Mouse (Mus musculus) CH12F3 (cell line): ENCODE data around the gene Camk1.
"Not testable (repeated sequence)": the region's sequence is repeated elsewhere in the genome, so short reads cannot be mapped to it uniquely, and the experiment has no call there.

Experiments used
- in situ Hi-C: fragments of 300-500 bp; cut with MboI; formaldehyde crosslinking; loops from 2 replicates; pipeline ENCODE4 v1.14.3; 2020; ENCODE audit warnings: low sequenced_read_pairs

Gene Camk1

GRCm38 (mm10) chr6:113362241-113362640 lies 18.5 kb upstream of the Camk1 start:
- in situ Hi-C loops: no loop called here

DNA sequence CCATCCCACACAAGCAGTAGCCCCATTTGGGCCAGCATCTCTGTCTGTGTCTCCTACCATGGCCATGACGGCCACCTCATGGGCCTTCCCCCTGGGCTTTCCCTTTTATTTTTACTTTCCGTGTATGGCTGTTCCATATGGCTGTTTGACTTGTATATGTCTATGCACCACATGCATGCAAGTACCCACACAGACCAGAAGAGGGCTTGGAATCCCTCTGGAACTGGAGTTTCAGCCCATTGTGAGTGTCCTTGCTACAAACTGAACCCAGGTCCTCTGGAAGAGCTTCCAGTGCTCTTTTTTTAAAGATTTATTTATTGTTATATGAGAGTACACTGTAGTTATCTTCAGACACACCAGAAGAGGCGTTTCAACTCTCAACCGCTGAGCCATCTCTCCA lies 17.7 kb upstream of the Camk1 start:
- in situ Hi-C loops: no loop called here

- in situ Hi-C loops: no loop called here
Observed at GRCm38 (mm10) chr6:113353696-113354095, 9.9 kb upstream of the Camk1 start.

DNA sequence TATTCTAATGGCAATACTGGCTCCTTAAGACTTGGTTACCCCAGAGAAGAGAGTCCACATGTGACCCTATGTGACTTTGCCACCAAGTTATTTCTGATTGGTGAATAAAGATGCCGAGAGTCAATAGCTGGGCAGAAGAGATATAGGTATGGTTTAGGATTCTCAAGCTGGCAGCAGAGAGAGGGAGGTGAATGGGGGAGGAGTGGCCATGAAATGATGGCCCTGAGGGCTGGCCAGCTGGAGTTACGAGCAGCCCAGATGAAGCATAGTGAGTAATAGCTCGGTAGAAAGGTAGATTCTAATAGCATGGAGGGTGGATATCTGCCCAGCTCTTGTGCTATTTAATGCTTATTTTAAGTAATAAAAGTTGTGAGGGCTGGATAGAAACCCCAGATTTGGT lies 9.0 kb upstream of the Camk1 start:
- in situ Hi-C loops: no loop called here

DNA sequence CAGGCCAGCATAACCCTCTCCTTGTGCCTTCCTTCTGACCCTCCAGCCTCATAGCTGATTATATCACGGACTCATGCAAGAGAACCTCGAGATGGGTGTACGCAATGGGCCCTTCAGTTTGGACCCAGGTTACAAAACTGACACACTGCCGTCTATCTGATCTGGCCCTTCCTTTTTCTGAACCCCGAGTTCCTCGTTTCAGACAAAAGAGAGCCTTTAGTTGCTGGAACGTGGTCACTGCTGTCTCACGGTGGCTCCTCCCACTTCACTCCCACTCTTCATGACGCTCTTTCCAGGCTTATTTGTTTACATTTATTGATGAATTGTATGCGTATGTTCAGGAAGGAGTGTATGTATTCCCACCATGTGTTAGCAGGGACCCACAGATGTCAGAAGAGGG lies 7.9 kb upstream of the Camk1 start:
- in situ Hi-C loops: no loop called here

DNA sequence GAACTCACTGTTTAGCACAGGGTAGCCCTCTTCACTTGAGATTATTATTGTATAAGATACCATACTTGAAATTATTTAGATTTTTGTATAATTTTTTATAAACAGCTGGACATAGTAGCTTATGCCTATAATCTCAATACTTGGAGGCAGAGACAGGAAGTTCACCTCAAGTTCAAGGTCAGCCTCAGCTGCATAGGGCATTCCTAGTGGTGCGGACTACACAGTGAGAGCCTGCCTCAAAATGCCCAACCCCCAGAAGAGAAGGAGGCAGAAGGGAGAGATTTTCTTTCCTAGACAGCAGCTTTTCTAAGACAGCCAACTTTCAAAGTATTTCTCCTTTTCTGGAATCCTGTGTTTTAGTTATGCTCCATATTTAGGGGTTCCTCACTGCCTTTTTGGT lies 7.4 kb upstream of the Camk1 start:
- in situ Hi-C loops: no loop called here

DNA sequence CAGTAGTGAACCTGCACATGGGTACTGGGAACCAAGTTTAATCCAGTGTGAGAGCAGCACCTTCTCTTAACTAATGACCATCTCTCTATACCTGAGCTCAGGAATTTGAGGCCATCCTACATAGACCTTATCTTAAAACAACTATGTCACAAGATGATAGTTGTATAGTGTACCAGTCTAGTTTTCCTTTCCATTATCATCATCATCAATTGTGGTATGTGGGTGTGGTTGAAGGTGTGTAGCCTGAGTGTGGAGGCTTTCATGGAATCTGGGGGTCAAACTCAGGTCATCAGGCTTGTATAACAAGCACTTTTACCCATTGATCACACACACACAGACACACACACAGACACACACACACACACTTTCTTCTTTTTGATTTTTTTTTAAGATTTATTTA lies 6.8 kb upstream of the Camk1 start:
- in situ Hi-C loops: no loop called here

DNA sequence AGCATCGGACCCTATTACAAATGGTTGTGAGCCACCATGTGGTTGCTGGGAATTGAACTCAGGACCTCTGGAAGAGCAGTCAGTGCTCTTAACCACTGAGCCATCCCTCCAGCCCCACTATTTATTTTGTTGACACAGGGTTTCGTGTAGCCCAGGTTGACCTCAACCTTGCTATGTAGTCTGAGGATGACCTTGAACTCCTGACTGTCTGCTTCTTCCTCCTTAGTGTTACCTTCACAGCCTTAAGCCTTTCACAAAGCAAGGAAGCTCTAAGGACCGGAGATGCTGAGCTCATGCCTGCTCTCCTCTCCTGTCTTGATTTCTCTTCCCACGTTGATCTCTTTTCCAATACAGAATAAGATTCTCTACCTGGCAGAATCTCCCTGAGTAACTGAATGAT lies 3.1 kb upstream of the Camk1 start:
- in situ Hi-C loops: no loop called here

DNA sequence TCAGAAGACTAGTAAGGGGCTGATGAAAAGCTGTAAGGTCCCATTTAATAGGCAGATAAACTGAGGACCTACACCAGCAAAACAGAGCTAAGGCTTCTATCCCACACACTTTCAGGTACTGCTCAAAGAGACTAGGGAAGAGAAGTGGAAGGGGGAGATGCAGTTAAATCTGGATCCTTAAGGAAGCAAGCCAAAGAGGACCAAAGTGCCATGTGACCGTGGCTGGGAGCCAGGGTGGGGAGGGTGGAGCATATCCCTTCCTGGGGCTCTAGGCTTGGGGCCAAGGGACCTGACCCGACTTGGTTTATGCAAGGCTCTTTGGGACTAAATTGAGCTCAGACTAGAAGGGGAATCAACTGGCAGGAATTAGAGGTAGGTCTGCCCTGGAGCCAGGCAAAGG lies 537 bp upstream of the Camk1 start:
- in situ Hi-C loops: no loop called here

DNA sequence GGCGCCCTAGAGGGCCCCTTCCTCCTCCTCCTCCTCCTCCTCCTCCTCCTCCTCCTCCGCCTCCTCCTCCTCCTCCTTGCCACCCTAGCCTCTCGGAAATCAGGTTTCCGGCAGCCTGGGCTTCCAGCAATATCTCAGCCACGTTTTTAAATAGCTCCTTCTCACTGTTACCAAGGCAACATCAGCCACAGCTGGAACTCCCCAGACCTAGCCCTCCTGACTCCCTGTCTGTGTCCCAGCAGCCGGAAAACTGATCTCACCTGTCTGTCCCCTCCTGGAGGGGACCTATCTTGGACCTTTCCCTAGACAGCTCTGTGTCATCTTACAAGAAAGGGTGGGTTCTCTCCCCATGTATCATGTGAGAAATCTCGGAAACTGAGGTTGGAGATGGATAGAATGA lies 1.5 kb downstream of the Camk1 start:
- in situ Hi-C loops: no loop called here

GRCm38 (mm10) chr6:113341574-113341973 lies 2.2 kb downstream of the Camk1 start:
- in situ Hi-C loops: no loop called here

GRCm38 (mm10) chr6:113336852-113337620 lies 6.7 kb downstream of the Camk1 start:
- in situ Hi-C loops: no loop called here

- in situ Hi-C loops: no loop called here
Observed at GRCm38 (mm10) chr6:113334216-113334615, 9.6 kb downstream of the Camk1 start.

- in situ Hi-C loops: no loop called here
Observed at GRCm38 (mm10) chr6:113333137-113333950, 10.4 kb downstream of the Camk1 start.

- in situ Hi-C loops: not testable (repeated sequence)
Observed at GRCm38 (mm10) chr6:113332734-113333133, 11.1 kb downstream of the Camk1 start.

- in situ Hi-C loops: no loop called here
Observed at GRCm38 (mm10) chr6:113331721-113332120, 12.1 kb downstream of the Camk1 start.

DNA sequence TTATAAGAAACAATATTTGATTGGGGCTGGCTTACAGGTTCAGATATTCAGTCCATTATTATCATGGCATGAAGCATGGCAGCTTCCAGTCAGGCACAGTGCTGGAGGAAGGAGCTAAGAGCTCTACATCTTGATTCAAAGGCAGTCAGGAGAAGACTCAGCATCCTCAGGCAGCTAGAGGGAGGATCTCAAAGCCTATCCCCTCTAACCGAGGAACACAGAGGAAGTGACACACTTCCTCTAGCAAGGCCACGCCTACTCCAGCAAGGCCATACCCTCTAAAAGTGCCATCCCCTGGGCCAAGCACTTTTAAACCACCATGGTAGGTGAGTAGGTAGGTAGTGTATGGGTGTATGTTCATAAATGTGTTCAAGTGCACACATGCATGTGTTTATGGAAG lies 13.2 kb downstream of the Camk1 start:
- in situ Hi-C loops: no loop called here

DNA sequence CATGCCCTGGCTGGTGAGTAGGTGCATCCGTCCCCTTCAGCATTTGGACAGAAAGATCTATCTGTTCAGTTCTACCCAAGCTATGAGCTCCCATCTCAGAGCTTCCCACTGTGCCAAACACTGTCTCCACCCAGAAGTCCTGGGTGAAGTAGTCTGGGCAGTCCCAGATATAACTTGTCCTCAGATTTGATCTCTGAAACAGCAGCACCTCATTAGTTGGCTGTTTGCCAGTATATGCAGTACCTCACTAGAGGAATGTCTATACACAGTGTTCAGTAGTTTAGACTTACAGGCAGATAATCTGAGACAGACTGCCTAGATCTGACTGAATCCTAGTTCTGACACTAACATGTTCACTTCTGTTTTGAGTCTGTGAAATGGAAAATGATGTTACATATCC lies 14.4 kb downstream of the Camk1 start:
- in situ Hi-C loops: no loop called here

DNA sequence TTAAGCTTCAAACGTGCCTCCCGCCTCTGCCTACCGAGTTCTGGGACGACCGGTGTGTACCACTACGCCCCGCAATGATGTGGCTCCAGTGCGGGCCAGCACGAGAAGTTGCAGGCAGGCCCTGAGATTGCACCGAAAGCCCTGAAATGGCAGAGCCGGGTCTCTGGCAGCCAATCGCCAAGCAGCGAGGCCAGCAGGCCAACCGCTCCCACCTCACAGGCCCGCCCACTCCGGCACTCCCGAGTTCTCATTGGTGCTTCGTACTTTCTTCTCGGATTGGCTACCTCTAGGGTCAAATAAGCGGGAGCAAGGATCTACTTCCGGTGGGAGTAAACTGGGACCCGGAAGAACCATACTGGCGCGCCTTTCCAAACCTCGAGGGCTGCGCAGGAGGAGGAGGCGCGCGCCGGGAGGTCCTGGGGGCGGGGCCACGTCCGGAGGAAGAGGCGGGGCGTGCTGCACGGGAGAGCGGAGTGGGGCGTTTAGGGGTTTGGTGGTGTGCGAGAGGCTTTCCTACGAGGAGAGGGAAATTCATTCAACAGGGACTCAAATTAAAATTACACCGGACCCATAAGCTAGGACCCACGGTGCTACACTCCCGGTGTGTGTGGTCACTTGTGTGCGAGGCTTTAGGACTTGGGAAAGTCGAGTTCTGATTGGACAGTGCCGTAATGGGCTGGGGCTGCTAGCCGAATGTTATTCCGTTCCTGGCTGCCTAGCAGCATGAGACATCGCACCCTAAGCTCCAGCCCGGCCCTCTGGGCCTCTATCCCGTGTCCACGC lies 17.1 kb downstream of the Camk1 start, which contains the start of gene Ogg1:
Ogg1 (plus strand) TSS at position 440 of the 783 bp plus-strand sequence.
- in situ Hi-C loops: no loop called here

DNA sequence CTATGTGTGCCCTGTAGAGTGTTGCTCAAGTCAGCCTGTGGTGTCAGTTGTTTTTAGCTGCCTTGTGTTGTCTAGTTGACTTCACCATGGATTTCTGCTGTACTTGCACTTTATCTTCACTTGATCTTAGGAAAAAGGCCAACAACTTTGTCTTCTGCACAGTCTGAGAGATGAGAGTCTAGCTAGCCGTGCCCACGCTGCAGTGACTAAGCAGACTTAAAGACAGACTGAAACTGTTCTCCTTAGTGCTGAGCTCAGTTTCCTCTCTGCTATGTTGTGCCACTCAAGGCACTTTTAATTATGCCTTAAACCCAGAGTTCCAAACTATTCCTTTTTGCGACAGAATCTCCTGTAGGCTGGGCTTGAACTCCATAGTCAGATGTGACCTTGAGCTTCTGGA lies 27.8 kb downstream of the Camk1 start:
- in situ Hi-C loops: loop anchor here (10.0 kb wide), 1 partner anchor 151 kb away; no protein-coding TSS in a partner anchor

- in situ Hi-C loops: no loop called here
Observed at GRCm38 (mm10) chr6:113308141-113308540, 35.6 kb downstream of the Camk1 start.
